Mouse (Mus musculus) bone marrow macrophage, adult 2 months (primary cell): ENCODE data around the gene Hdac7. TPM values are rescaled to one million over a fixed set of nuclear protein-coding genes. Genes with fewer than 3 reads are reported as not detected.
"Not testable (repeated sequence)": the region's sequence is repeated elsewhere in the genome, so short reads cannot be mapped to it uniquely, and the experiment has no call there.

ENCODE experiments used
- H3K27ac ChIP-seq: 2 replicates; pipeline ENCODE4 v1.5.1; 2012; ENCODE audit warnings: low read depth, low read length; ENCODE audit not compliant: insufficient read depth
- H3K4me1 ChIP-seq: 2 replicates; pipeline ENCODE4 v1.6.1; 2012; ENCODE audit warnings: low read length; ENCODE audit not compliant: control insufficient read depth, insufficient read depth
- H3K4me3 ChIP-seq: 2 replicates; pipeline ENCODE4 v1.5.1; 2012; ENCODE audit warnings: mild to moderate bottlenecking, low read length, moderate library complexity; ENCODE audit not compliant: insufficient read depth
- CTCF ChIP-seq: IDR thresholded peaks from 2 replicates; pipeline ENCODE4 v1.5.1; 2012; ENCODE audit warnings: low read depth, mild to moderate bottlenecking, low read length, moderate library complexity
- POLR2A ChIP-seq: IDR thresholded peaks from 2 replicates; pipeline ENCODE4 v1.6.1; 2012; ENCODE audit warnings: mild to moderate bottlenecking, low read depth, low read length, borderline replicate concordance
- polyA plus RNA-seq: library from polyadenylated mRNA; stranded (reverse); fragments of >200 nt; gene quantifications from 2 replicates; pipeline ENCODE4 v1.2.4, GENCODE M21; 2012; ENCODE audit not compliant: missing spikeins, insufficient read depth, insufficient read length

Hdac7 gene
- polyA plus RNA-seq, 1 experiment, result 14.8 TPM

DNA sequence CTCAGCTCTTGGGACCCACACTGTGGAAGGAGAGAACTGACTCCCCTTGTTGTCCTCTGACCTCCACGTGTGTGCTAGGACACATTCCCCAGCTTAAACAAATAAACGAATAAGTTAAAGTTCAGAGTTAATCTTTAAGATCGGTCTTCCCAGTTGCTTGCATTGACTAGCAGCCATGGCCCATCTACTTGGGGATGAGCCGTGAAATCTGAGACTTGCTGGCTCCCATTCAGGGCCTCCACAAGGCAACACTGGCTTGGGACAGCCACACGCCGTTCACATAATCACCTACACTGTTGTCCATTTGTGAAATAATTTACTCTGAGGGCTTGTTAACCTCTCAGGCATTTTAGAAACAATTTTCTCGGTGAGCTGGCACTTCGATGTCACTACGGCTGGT, 29.4 kb upstream of the Hdac7 start:
- no peak overlapping the region for H3K27ac ChIP-seq
- H3K4me3 ChIP-seq, result no peak overlapping the region
- no peaks in the 10 kb centered on the region for H3K4me1 ChIP-seq
- TF ChIP-seq CTCF (no peak), POLR2A (no peak)

DNA sequence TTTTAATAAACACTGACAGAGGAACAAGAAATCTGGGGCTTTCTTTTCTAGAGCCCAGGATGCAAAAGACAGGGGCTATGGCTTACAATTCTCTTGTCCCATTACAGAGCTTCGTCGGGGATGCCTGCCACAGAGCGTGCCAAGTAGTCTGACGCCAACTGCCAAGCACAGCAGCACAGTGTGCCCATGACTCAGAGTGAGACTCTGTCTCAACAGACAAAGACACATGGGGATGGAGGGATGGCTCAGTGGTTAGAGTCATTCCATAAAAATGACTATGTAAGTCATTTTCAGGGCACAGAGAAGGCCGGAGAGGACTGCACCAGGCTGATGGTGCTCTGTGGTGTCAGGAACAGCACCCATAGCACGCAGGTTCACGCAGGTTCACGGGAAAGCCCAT, 27.9 kb upstream of the Hdac7 start:
- TF ChIP-seq POLR2A (no peak), CTCF (no peak)
- Histone ChIP-seq H3K4me3 (no peak overlapping the region), H3K4me1 (no peaks in the 10 kb centered on the region), H3K27ac (no peak overlapping the region)

DNA sequence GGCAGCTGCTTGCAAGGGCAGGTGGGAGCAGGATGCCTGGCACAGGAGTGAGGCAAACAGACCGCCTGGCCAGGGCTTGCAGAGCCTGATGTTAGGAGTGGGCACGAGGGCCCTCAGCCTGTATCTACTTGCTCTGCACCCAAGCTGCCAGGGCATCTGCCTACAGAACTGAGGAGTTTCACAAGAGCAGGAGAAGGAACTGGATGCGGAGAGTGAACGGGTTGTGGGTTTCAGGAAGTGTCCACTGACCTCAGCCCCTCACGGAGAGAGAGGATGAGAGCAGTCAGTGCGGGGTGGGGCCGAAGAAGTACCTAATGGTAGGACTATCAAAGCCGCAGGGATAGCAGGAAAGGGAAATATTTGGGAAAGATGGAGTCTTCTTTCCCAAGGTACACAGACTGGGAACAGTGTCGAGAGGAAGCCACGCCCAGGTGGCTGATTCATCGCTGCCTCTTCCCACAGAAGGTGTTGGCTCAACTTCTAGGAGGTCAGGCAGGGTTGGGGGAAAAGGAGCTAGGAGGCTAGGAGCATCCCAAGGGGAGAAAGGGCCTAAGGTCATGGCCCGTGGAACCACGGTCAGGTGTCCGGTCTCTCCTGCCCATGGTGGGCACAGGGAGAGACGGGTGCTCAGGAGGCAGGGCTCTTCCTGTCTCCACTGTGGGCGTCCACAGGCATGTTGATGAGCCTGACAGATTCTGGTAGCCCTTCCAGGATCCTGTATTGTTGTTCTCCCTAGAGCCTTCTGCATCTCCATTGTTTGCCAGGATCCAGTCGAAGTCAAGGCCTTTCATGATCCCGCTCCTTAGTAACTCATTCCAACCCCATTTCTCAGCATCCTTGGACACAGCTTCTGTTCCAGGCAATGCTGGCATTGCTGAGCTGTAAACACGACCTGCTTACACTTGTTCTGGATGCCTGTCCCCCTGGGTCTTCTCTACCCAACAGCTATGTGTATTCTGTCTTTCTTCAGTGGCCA, 27.0 kb upstream of the Hdac7 start:
- no peak overlapping the region for H3K27ac ChIP-seq
- TF ChIP-seq CTCF, result no peak
- no peak for TF ChIP-seq POLR2A

DNA sequence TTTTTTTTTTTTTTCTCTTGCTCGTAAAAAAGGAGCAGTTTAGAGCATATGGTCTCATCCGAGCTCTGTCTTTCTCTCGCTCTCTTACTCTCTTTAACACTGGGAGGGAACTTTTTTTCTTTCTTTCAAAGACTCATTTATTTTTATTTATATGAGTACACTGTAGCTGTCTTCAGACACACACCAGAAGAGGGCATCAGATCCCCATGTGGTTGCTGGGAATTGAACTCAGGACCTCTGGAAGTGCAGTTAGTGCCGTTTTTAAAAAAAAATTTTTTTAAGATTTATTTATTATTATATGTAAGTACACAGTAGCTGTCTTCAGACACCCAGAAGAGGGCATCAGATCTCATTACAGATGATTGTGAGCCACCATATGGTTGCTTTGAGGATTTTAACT, 25.8 kb upstream of the Hdac7 start:
- H3K27ac ChIP-seq, H3K4me3 ChIP-seq, H3K4me1 ChIP-seq: not testable (repeated sequence)

More for the DNA sequence above, 27.0 kb upstream of the Hdac7 start:
- Histone ChIP-seq H3K4me3 (no peak overlapping the region), H3K4me1 (no peaks in the 10 kb centered on the region)

DNA sequence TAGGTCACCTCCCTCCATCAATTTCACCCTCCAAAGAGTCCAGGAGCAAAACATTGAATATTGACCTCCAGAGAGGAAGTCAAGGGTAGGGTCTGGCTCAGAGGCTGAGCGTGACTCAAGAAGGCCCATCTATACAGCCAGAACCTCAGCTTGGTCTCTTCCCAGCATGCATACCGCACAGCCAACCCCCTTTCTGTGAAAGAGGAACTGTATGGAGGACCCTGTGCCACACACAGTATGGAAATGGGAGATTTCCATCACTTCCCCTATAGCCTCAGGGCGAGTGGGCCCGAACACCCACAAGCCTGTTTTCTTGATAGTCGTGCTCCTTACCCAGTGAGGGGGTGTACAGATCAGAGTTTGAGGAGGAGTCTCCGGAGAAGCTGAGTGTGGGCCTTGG, 24.7 kb upstream of the Hdac7 start:
- no peak for TF ChIP-seq CTCF
- no peak for TF ChIP-seq POLR2A
- Histone ChIP-seq H3K4me1 (no peaks in the 10 kb centered on the region), H3K27ac (no peak overlapping the region), H3K4me3 (no peak overlapping the region)

DNA sequence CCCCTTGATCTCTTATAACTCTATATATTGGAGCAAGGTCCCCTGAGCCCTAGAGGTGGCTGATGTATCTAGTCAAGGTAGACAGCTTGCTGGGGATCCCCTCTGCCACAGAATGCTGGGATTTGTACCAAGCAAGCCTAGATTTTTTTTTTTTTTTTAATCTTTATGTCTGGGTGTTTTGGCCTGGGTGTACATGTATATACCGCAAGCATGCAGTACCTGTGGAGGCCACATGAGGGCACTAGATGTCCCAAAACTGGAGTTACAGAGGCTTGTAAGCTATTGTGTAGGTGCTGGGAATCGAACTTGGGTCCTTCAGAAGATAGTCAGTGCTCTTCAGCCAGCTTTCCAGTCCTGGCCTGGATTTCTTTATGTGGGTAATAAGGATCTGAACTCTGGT, 21.7 kb upstream of the Hdac7 start:
- Histone ChIP-seq H3K4me1 (no peaks in the 10 kb centered on the region), H3K4me3 (no peak overlapping the region), H3K27ac (no peak overlapping the region)
- TF ChIP-seq CTCF (no peak), POLR2A (no peak)

DNA sequence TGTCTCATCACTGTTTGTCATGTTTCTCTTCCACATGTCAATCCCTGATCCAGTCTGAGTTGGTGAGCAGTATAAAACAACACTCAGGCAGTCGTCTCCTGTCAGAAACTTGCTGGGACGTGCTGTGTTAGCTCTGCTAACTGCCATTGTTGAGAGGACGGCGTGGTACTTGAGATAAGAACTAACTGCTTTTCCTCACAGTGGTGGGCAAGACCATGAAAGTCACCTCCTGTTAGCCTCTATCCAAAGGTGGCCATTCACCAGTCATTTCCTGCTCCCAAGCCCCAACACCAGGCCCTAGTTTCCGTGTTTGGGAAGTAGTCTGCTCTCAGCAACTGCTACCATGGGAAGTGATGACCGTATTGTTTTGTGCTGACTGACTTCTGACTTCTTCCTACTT, 20.9 kb upstream of the Hdac7 start:
- no peak overlapping the region for H3K4me3 ChIP-seq
- H3K4me1 ChIP-seq, result no peaks in the 10 kb centered on the region
- no peak for TF ChIP-seq POLR2A
- no peak for TF ChIP-seq CTCF
- no peak overlapping the region for H3K27ac ChIP-seq

DNA sequence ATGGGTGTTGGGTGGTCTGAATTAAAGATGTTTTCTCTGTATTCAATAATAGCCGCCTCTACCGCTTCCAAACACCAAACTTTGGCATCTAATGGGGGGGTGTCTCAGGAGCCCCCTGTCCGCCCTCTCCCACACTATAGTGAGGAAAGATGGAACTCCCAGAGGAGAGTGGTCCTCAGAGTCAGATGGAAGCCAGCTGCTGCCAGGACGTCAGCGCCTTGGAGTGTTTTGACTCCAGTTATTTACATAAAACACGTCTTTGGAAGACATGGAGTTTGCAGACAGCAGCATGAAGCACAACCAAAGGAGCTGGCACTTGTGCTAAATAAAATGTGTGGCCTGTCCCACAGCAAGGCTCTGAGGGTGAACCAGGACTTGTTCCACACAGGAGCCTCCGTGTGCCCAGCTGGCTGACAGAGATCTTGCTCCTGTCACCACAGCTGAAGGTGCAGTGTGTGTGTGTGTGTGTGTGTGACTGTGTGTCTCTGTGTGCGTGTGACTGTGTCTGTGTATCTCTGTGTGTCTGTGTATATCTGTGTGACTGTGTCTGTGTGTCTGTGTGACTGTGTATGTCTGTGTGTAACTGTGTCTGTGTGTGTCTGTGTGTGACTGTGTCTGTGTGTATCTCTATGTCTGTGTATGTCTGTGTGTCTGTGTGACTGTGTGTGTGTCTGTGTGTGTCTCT, 20.2 kb upstream of the Hdac7 start:
- no peaks in the 10 kb centered on the region for H3K4me1 ChIP-seq
- no peak overlapping the region for H3K27ac ChIP-seq
- no peak overlapping the region for H3K4me3 ChIP-seq
- no peak for TF ChIP-seq CTCF
- TF ChIP-seq POLR2A, result no peak

DNA sequence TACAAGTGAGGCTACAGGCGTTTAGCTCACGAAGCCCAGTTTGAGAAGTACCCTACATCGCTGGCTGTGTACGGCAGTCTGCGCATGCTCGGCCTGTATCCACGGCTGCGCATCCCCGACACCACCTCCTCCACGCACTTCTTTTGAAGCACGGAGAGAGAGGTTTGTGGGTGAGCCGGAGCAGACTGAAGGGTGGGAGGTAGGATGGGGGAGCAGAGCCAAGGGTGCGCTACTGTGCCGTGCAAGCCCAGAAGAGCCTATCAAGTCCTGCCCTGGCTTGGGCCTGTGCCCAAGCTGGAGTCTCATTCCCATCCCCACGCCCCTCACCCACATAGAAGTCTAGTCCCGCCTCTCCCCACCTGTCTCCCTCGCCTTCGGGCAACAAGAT, 19.2 kb upstream of the Hdac7 start:
- Histone ChIP-seq H3K4me1 (no peaks in the 10 kb centered on the region), H3K4me3 (no peak overlapping the region), H3K27ac (no peak overlapping the region)
- no peak for TF ChIP-seq POLR2A
- no peak for TF ChIP-seq CTCF

DNA sequence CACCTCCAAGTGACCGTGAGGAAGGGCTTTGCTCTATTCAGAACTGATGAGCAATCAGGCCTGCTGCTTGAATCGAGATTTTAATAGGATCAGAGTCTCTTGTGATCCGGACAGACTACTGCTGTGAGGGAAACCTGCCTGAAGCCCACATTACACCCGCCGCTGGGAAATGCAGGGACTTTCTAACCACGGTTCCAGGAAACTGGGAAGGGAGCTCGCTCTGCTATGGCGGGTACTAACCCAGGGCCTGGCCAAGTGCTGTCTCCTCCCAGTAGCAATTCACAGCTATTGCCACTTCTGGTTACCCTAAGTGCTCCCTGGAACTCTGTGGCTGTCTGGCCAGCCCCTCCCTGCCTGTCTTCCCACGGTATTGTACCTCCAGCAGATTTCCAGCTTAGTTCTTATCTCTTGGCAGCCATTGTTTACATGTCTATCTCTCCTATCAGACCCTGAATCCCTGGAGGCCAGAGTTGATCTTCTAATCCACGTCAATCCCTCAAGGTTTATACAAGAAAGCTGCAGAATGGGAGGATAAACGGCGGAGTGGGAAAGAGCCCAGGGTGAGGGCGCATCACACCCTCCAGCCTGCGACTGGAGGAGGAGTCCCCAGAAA, 18.7 kb upstream of the Hdac7 start:
- H3K4me1 ChIP-seq, result no peaks in the 10 kb centered on the region

More for the DNA sequence above, 18.7 kb upstream of the Hdac7 start:
- H3K27ac ChIP-seq, result no peak overlapping the region
- TF ChIP-seq CTCF (no peak), POLR2A (no peak)
- no peak overlapping the region for H3K4me3 ChIP-seq
